Mouse (Mus musculus) intestine, embryonic 15.5 days (tissue): ENCODE measurements at regions not wholly inside any gene's neighbourhood (a gene's known extent, or its start where the extent isn't known, plus 50 kb on each side); places are given as distances from the start of the nearest gene placed in this dataset.

Source experiments
- ATAC-seq: fragments of 200-750 bp; cut with Nextera tagmentation; 2 replicates; pipeline ENCODE4 v1.8.0; 2017; ENCODE audit warnings: moderate TSS enrichment, moderate library complexity
- H3K27ac ChIP-seq: fragments of 300-500 bp; sonication (generic); 2 replicates; pipeline ENCODE4 v1.5.1; 2015; ENCODE audit warnings: mild to moderate bottlenecking, inconsistent platforms
- H3K27me3 ChIP-seq: fragments of 300-500 bp; sonication (generic); replicated peaks from 2 replicates; pipeline ENCODE4 v1.6.1; 2015; ENCODE audit warnings: inconsistent platforms
- H3K36me3 ChIP-seq: fragments of 300-500 bp; sonication (generic); 2 replicates; pipeline ENCODE4 v1.6.1; 2015; ENCODE audit warnings: inconsistent platforms
- H3K4me1 ChIP-seq: fragments of 300-500 bp; sonication (generic); replicated peaks from 2 replicates; pipeline ENCODE4 v1.6.1; 2015; ENCODE audit warnings: inconsistent platforms
- H3K4me2 ChIP-seq: fragments of 300-500 bp; sonication (generic); replicated peaks from 2 replicates; pipeline ENCODE4 v1.6.1; 2015; ENCODE audit warnings: mild to moderate bottlenecking, inconsistent platforms
- H3K4me3 ChIP-seq: fragments of 300-500 bp; sonication (generic); replicated peaks from 2 replicates; pipeline ENCODE4 v1.5.1; 2015; ENCODE audit warnings: inconsistent platforms
- H3K9ac ChIP-seq: fragments of 300-500 bp; sonication (generic); 2 replicates; pipeline ENCODE4 v1.6.1; 2015; ENCODE audit warnings: inconsistent platforms
- H3K9me3 ChIP-seq: fragments of 300-500 bp; sonication (generic); 2 replicates; pipeline ENCODE4 v1.6.1; 2016; ENCODE audit warnings: inconsistent platforms
- WGBS: fragments of 180-500 bp; shearing (Covaris S2); methylation state at CpG from one replicate; pipeline ENCODE4 v1.1.7; 2015; 5-methylcytosine and 5-hydroxymethylcytosine counted together

DNA sequence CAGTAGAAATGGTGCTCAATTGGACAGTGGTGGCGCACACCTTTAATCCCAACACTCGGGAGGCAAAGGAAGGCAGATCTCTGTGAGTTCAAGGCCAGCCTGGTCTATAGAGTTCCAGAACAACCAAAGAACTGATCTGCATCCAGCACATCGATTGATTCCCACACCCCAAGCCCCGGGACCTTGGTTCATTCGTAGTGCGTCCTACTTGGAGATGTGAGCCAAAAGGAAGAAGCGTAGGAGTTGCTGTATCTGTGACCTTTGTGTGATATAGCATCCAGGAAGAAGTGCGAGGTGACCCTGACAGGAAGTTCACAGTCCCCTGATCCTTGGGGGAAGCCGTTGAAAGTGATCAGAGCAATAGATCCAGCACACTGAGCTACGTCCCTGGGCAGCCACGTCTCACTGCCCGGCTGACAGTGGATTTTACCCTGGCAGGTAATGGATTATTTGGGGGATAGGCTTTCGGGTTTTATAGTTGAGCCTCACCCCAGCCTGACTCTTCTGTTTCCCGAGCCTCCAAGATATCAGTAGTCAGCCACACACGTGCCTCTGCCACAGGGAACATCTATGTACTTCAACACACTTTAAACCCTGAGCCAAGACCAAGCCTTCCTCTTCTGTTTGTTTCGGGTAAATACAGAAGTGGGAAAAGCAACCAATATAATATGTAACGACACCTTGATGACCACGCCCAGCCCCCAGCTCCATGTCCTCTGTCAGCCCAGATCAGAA lies 54.1 kb upstream of the Top1 start:
- Histone ChIP-seq H3K9ac (no peak overlapping the region), H3K4me1 (no peaks in the 10 kb centered on the region), H3K27ac (no peak overlapping the region), H3K4me2 (no peak overlapping the region), H3K36me3 (no peaks in the 10 kb centered on the region), H3K9me3 (no peaks in the 10 kb centered on the region), H3K27me3 (no peaks in the 10 kb centered on the region), H3K4me3 (no peak overlapping the region)
- 78% methylated on average over 18 of the region's 18 CpGs for WGBS
- no peak for ATAC-seq

DNA sequence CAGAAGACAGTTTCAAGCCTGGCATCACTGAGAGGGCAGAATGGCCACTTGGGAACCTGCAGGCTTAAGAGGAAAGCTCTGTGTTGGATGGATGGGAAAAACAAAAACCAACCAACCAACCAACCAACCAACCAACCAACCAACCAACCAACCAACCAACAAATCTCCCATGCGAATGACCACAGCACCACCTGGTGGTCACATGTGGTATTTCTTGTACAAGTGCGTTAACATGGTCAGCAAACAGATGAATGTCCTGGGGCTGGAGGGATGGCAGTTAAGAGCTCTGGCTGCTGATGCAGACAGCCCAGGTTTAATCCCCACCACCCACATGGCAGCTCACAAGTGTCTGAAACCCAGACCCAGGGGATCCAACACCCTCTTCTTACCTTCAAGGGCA lies 52.7 kb upstream of the Top1 start:
- 0 out of 2 replicates have a peak, but pooled peaks cover 1% of the 10 kb centered on the region for H3K4me1 ChIP-seq
- H3K9me3 ChIP-seq, result no peaks in the 10 kb centered on the region
- no peak overlapping the region for H3K4me2 ChIP-seq
- no peak overlapping the region for H3K9ac ChIP-seq
- no peak overlapping the region for H3K4me3 ChIP-seq
- H3K27me3 ChIP-seq, result no peaks in the 10 kb centered on the region
- H3K27ac ChIP-seq, result no peak overlapping the region
- no peak for ATAC-seq
- no peaks in the 10 kb centered on the region for H3K36me3 ChIP-seq
- WGBS, result 2% methylated on average over 2 of the region's 2 CpGs
